Mouse (Mus musculus) olfactory bulb, adult 2 months (tissue): ENCODE data around the gene Aoc1.

Experiments used
- CTCF ChIP-seq: fragments of 200-500 bp; IDR thresholded peaks from 2 replicates; pipeline ENCODE4 v1.5.1; 2012; ENCODE audit warnings: low read depth, mild to moderate bottlenecking, low read length, moderate library complexity; ENCODE audit not compliant: insufficient read depth
- POLR2A ChIP-seq: fragments of 200-500 bp; IDR thresholded peaks from 2 replicates; pipeline ENCODE4 v1.6.1; 2012; ENCODE audit warnings: mild to moderate bottlenecking, low read depth, low read length, moderate library complexity; ENCODE audit not compliant: insufficient read depth

GRCm38 (mm10) chr6:48862816-48863215 lies 9.9 kb upstream of the Aoc1 start:
- TF ChIP-seq CTCF (no peak), POLR2A (no peak)
